Mouse (Mus musculus) G1E-ER4 (cell line): Measurements from ENCODE around the gene Ube4a. TPM values are rescaled to one million over a fixed set of nuclear protein-coding genes. Genes with fewer than 3 reads are reported as not detected.

ENCODE experiments used
- GATA1 ChIP-seq: IDR thresholded peaks from one replicate; pipeline ENCODE4 v1.8.0; 2012; ENCODE audit warnings: low read length, inconsistent platforms
- polyA plus RNA-seq: library from polyadenylated mRNA; stranded (reverse); fragments of >175 nt; gene quantifications from 2 replicates; pipeline ENCODE4 v1.2.3, GENCODE M21; 2012

Ube4a gene
- polyA plus RNA-seq, 1 experiment: 2.0 TPM

DNA sequence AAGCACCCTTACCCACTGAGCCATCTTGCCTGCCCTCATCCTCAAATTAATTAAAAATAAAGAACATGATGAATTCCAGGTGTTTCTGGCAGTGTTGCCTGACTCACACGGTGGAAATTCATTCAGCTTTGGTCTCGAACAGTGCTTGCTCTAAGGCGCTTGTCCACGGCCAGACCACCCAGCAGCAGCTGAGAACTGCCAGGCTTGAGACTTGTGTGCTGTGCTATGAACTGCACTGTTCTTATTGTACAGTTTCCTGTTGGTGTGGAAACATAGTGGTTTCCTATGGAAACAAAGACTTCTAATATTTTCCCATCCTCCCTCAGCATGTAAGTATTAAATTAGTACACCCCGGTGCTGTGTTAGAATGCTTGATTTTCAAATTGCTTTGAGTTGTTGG, 21.6 kb upstream of the Ube4a start:
- TF ChIP-seq GATA1: no peak

DNA sequence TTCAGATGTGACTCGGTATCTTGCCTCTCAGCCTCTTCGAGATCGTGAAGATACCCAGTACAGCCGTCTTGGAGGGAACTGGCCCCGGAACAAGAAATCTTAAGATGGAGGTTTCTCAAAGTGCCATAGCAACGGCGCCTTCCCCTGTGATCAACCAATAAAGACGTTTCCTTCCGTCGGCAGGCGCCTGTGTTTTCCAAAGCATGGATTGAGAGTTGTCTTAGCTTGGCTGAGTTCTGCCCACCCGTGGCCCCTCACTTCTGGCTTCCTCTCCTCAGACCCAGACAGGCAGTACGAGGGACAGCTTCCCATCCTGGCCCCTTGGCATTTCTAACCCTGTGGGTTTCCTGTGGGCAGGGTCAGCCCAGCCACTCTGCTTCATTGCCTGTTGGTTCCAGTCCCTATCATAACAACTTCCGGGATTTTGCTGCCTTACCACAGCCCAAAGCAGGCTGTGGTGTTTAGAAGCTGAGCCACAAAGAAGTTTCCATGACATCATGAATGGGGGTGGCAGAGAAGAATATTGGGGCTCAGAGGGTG, 20.9 kb upstream of the Ube4a start:
- no peak for TF ChIP-seq GATA1

DNA sequence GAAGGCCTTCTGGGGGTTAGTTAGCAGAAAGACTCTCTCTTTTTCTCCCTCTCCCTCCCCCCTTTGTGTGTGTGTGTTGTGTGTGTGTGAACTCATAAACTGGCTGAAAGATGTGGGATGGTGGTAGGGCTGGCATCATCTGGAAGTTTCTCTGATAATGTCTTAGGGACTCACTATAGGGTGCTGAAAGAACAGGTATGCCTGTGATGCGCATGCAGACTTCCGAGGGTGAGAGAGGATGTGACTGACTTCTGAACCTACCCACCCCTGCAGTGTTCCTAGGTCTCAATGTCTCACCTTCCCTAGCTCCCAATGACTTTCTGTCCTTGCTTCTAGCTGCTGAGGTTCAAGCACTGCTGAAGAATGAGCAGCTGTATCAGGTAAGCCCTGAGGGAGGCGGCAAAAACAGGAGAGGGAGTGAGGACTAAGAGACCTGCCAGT, 20.3 kb upstream of the Ube4a start:
- no peak for TF ChIP-seq GATA1

DNA sequence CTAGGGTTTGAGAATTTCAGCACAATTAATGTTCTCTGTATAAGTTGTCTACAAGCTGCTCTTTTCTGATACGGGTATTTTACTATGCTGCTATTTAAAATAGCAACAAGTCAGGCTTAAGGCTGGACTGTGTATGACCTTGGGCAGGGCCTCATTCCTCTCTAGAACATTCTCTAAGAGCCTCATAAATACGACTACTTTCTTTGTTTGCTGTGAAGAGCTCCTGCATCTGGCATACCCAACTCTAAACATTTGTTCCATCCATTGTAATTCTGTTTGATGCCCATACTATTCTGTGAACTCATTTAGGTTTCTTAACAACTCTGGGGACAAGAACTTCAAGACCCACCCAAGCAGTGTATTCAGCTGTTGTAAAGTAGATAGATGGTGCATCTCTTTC, 17.6 kb upstream of the Ube4a start:
- TF ChIP-seq GATA1: no peak

DNA sequence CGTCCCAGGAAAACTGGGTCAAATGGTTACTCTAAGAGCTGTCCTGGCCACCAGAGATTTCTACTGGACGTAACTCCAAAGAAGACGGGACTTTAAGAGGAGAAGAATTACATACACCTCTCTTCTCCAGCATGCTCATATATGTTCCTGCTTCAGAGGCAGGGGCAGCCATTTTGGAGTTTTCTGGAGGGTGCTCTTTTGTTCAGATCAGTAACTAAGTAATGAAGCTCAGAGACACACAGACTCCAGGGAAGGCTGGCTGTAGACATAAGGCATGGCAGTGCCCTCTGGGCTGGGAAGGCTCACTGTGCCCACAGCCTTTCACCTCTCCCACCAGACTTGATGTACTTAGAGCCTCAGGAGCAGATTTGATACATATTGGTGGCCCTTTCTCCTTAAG, 17.1 kb upstream of the Ube4a start:
- TF ChIP-seq GATA1: no peak

DNA sequence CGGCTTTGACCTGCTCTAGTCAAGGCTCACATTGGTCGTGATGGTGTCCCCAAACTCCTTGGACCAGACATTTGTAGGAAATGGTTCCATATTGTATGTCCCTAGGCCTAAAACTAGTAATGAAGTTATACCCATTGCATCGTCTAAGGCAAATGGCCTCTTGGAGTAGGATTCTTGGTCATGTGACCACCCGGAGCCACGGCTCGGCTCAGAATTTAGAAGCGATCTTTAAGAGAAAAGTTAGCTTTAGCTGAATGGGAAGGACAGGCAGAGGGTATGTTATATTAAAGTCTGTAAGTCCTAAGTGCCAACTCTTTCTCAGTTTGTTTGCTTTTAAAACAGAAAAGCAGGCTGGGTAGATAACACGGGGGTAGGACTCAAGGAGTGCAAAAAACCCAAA, 16.7 kb upstream of the Ube4a start:
- no peak for TF ChIP-seq GATA1

DNA sequence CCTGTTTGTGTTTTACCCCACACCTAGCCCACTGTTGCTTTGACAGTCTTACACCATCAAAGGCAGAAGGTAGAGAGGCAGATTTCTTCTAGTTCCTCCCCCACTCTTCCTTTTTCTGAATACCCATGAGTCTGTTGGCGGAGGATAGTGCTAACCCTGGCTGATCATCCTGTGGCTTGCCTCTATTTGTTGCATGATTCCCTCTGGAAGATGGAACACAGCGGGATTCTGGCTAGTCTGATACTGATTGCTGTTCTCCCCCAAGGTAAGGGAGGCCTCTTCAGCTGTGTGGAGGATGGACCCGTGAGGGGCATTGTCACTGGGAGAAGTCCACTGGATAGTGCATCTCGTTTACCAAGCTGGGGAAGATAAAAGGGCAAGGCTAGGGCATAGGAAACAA, 16.3 kb upstream of the Ube4a start, which contains the start of gene Cd3d:
Gene Cd3d (plus strand): TSS at position 111 of the 400 bp plus-strand sequence.
- no peak for TF ChIP-seq GATA1

DNA sequence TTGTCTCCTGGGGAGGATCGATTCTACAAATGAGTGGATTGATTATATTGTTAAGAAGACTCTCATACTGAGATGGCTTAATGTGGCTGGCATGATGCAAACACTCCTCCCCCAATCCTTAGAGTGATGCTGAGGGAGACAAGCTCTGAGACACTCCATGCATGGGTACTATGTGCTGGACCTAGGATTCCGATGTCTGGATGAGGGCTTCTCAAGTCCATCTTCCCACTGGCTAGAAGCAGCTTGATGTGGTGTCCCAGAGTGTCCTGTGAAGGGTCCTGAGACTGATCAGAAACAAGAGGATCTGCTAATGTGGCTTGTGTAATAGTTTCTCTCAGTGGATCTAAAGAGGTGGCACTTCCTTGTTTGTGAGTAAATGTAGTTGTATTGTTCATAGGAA, 15.7 kb upstream of the Ube4a start:
- no peak for TF ChIP-seq GATA1

DNA sequence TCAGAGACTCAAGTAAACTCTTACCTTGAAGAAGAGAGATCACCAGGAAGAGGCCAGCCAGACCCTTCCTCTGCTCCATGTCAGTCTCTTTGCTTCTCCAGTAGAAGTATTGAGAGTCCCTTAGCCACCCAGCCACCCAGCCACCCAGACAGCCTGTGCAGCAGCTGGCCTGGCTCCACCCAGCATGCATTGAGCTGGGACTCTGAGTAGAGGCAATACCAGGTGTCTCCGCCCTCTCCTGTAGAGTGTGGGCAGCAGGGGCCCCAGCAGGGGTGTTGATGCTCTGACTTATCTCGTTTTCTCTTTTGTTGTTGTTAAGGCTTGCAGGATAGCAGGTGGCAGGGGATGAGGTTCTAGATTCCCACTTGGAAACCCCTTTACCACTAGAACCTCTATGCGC, 14.8 kb upstream of the Ube4a start, which contains the start of gene Cd3g:
Gene Cd3g (minus strand): TSS at position 190 of the 400 bp plus-strand sequence.
- TF ChIP-seq GATA1: no peak

DNA sequence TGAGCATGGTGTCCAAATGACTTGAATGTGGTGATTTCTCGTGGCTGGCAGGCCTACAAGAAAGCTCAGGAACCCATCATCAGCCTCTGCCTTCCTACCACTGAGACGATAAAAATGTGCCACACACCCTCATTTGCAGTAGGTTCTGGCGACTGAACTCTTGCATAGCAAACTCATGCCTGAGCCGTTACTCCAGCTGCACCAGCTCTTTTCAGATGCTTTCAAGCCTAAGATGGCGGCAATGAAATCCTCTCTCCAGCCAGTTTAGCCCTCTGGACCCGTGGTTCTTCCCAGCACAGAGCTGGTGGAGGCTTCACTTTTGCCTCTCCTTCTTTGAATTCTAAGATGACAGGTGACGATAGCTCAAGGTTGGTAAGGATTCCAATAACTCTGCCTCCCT, 14.4 kb upstream of the Ube4a start:
- TF ChIP-seq GATA1: no peak

DNA sequence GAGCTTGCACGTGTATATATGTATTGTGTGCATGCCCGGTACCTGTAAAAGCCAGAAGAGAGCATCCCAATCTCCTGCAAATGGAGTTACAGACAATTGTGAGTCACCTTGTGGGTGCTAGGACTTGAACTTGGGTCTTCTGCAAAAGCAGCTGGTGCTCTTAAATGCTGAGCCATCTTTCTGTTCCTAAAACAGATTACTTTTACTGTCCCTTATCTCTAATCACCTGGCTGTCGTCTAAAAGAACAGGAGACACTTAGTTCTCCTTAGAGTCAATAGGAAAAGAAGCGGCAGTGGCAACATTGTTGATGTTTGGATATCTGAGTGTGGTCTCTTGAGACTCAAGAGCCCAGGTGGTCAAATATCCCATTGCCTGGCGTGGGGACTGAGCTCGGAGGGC, 12.4 kb upstream of the Ube4a start:
- no peak for TF ChIP-seq GATA1

DNA sequence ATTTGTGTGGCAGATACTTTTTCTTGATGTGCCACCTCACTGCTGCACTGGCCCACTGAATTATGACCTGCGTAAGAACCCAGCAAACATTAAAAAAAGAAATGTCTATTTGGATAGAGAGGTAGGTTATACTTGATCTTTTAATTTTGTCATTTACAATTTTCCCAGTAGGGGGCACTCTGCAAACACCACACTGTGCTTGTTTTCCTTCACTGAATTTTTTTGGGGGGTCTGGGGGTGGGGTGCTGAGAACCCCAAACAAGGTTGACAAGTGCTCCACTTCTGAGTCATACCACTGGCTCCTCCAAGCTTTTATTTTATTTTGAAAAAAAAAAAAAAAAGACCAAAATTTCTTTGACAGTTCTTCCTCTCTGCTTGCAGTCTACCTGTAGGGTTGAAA, 4.0 kb upstream of the Ube4a start:
- no peak for TF ChIP-seq GATA1

DNA sequence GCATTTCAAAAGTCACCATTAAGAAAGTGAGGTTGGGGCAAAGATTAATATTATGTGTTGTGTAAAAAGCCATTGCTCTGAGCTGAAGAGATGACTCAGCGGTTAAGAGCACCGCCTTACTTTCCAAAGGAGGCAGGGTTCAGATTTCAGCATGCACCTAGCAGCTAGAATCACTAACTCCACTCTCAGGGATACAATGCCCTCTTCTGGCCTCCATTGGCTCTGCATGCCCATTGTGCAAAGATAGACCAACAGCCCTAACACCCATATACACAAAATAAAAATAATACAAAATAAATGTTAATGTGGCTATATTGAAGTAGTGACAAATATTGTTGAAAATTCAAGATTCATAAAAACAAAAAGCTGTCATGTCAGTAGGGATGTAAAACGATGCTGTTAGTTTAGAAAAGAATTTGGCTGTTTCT, 1.4 kb upstream of the Ube4a start:
- no peak for TF ChIP-seq GATA1

DNA sequence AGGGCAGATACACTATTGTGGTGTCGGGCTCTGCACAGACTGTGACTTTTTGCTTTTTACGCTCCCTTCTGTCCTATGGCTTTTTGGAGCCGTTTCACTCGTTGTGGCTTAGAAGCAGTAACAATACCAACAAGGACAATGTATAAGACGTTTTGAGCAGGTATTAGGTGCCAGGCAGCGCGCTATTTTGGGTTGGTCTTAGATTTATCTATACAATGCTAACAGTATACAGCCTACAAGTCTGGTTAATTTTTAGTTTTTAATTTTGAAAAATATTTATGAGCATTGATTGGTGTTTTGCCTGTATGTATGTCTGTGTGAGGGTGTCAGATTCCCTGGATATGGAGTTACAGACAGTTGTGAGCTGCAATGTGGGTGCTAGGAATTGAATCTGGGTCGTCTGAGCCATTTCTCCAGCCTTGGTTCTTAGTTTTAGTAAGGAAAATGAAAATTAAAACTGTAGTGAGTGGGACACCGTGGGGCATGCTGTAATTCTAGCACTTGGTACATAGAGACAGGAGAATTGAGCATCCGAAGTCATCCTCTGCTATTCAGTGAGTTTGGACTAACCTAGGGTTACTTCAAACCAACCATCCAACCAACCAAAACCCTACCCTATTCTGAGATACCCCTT, 550 bp upstream of the Ube4a start:
- no peak for TF ChIP-seq GATA1

DNA sequence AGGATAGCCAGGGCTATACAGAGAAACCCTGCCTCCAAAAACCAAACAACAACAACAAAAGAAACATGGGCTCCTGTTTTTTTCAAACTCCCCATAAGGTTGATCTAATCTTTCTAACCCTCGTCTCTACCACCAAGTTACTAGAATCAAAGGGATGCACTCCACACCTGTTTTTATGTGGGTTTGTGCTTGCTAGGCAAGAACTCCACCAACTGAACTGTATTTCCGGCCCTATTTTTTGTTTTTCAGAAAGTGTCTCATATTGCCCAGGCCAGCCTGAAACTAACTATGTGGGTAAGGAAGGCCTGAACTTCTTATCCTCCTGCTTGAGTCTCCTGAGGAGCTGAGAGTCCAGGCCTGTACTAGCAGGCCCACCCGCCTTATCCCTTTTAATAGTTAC, 11.0 kb downstream of the Ube4a start:
- no peak for TF ChIP-seq GATA1

DNA sequence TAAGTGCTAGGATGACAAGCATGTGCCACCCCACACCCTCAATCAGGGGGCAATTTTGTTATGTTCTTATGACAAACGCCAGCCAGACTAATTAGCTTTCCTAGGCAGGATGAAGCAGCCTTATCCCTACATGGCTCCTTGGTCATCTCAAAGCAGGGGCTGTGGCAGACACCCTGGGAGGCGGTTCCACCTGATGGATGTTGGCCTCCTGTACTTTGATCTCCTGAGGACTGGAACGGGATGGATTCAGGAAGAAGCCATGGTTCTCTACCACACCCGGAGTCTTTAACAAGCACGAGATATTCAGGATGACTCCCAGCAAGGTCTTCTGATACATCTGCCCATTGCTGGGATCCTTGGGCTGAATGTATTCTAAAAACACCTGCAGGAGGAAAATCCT, 17.6 kb downstream of the Ube4a start:
- no peak for TF ChIP-seq GATA1

DNA sequence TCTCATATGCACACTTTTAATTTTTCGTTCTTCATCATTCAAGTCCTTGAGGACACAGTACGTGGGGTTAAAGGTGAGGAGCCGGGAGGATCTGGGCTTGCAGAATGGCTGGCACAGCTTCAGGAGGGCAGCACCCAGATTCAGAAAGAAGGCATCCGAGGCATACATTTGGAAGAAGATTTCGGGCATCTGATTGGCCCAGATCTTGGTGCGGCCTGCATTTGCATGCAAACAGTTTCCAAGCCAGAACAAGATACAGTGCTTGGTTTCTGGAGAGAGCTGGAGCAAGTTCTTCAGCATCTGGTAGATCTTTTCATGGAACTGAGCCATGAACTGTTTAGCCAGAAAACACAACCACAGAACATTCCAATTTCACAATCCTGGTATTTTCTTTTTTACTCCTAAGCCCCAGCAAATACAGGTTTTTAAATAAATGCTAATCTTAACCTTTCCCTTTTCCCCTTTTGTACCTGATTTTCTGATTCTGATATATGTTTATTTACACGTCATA, 19.2 kb downstream of the Ube4a start:
- TF ChIP-seq GATA1: no peak
